Mouse (Mus musculus) G1E-ER4 (cell line): ENCODE measurements around the gene Slc22a14. TPM values are rescaled to one million over a fixed set of nuclear protein-coding genes. Genes with fewer than 3 reads are reported as not detected.

Experiments used
- GATA1 ChIP-seq: IDR thresholded peaks from one replicate; pipeline ENCODE4 v1.8.0; 2012; ENCODE audit warnings: low read length, inconsistent platforms
- polyA plus RNA-seq: library from polyadenylated mRNA; stranded (reverse); fragments of >175 nt; gene quantifications from 2 replicates; pipeline ENCODE4 v1.2.3, GENCODE M21; 2012

Gene Slc22a14
- polyA plus RNA-seq: not detected in 2 replicates

- no peak for TF ChIP-seq GATA1
Measured at GRCm38 (mm10) chr9:119365284-119365683, at the start of gene Slc22a14. TSS of gene Slc22a14 (minus strand) at chr9:119365553.

GRCm38 (mm10) chr9:119409864-119410263 is 44.5 kb upstream of the Slc22a14 start:
- no peak for TF ChIP-seq GATA1

- no peak for TF ChIP-seq GATA1
Measured at GRCm38 (mm10) chr9:119408898-119409664, 43.7 kb upstream of the Slc22a14 start.

GRCm38 (mm10) chr9:119407884-119408283 is 42.5 kb upstream of the Slc22a14 start:
- no peak for TF ChIP-seq GATA1

GRCm38 (mm10) chr9:119404090-119404489 is 38.7 kb upstream of the Slc22a14 start:
- TF ChIP-seq GATA1: no peak

GRCm38 (mm10) chr9:119403236-119403641 is 37.9 kb upstream of the Slc22a14 start:
- TF ChIP-seq GATA1: no peak

- TF ChIP-seq GATA1: no peak
Measured at GRCm38 (mm10) chr9:119402253-119403235, 37.2 kb upstream of the Slc22a14 start.

GRCm38 (mm10) chr9:119401801-119402214 is 36.5 kb upstream of the Slc22a14 start, which contains the start of gene Acvr2b:
TSS of gene Acvr2b (plus strand) at chr9:119402118.
- no peak for TF ChIP-seq GATA1

- no peak for TF ChIP-seq GATA1
Measured at GRCm38 (mm10) chr9:119401351-119401750, 36.0 kb upstream of the Slc22a14 start.

GRCm38 (mm10) chr9:119394808-119395207 is 29.5 kb upstream of the Slc22a14 start:
- TF ChIP-seq GATA1: no peak

GRCm38 (mm10) chr9:119390214-119390613 is 24.9 kb upstream of the Slc22a14 start:
- no peak for TF ChIP-seq GATA1

- TF ChIP-seq GATA1: no peak
Measured at GRCm38 (mm10) chr9:119388956-119389355, 23.6 kb upstream of the Slc22a14 start.

- TF ChIP-seq GATA1: no peak
Measured at GRCm38 (mm10) chr9:119382603-119383002, 17.2 kb upstream of the Slc22a14 start.

- TF ChIP-seq GATA1: no peak
Measured at GRCm38 (mm10) chr9:119378231-119378630, 12.9 kb upstream of the Slc22a14 start.

GRCm38 (mm10) chr9:119375556-119375955 is 10.2 kb upstream of the Slc22a14 start:
- TF ChIP-seq GATA1: no peak

- TF ChIP-seq GATA1: no peak
Measured at GRCm38 (mm10) chr9:119375008-119375407, 9.7 kb upstream of the Slc22a14 start.
